Mouse (Mus musculus) lung, embryonic 14.5 days (tissue): ENCODE data around the gene Vps16. TPM values are rescaled to one million over a fixed set of nuclear protein-coding genes. Genes with fewer than 3 reads are reported as not detected.
A peak's percentile ranks its signal among the peaks of the same experiment; 100 is the strongest.

ENCODE experiments used
- ATAC-seq: fragments of 200-750 bp; cut with Nextera tagmentation; 2 replicates; pipeline ENCODE4 v1.8.0; 2017; ENCODE audit warnings: mild to moderate bottlenecking, moderate TSS enrichment, moderate library complexity; ENCODE audit not compliant: insufficient read depth
- DNase-seq: peaks from one replicate; pipeline ENCODE4 v3.0.0-alpha.2; 2015
- H3K27ac ChIP-seq: fragments of 300-500 bp; sonication (generic); 2 replicates; pipeline ENCODE4 v1.5.1; 2014; ENCODE audit warnings: low read depth, mild to moderate bottlenecking, moderate library complexity
- H3K27me3 ChIP-seq: fragments of 300-500 bp; sonication (generic); 2 replicates; pipeline ENCODE4 v1.6.1; 2014; ENCODE audit warnings: low read length, control low read depth; ENCODE audit not compliant: insufficient read depth
- H3K36me3 ChIP-seq: fragments of 300-500 bp; sonication (generic); 2 replicates; pipeline ENCODE4 v1.6.1; 2014; ENCODE audit warnings: control low read depth; ENCODE audit not compliant: insufficient read depth
- H3K4me1 ChIP-seq: fragments of 300-500 bp; sonication (generic); 2 replicates; pipeline ENCODE4 v1.6.1; 2014; ENCODE audit warnings: antibody characterized with exemption, control low read depth; ENCODE audit not compliant: insufficient read depth
- H3K4me2 ChIP-seq: fragments of 300-500 bp; sonication (generic); 2 replicates; pipeline ENCODE4 v1.6.1; 2014; ENCODE audit warnings: mild to moderate bottlenecking
- H3K4me3 ChIP-seq: fragments of 300-500 bp; sonication (generic); 2 replicates; pipeline ENCODE4 v1.5.1; 2014; ENCODE audit warnings: low read depth, low read length
- H3K9ac ChIP-seq: fragments of 300-500 bp; sonication (generic); 2 replicates; pipeline ENCODE4 v1.6.1; 2014
- H3K9me3 ChIP-seq: fragments of 300-500 bp; sonication (generic); 2 replicates; pipeline ENCODE4 v1.6.1; 2016; ENCODE audit warnings: low read depth, low read length, control low read depth
- CTCF ChIP-seq: IDR thresholded peaks from 2 replicates; pipeline ENCODE4 v1.5.1; 2016; ENCODE audit warnings: antibody characterized with exemption, low read depth
- WGBS: fragments of 180-500 bp; shearing (Covaris S2); extraction: QIAGEN DNeasy Blood & Tissue Kit; methylation state at CpG from one replicate; pipeline ENCODE4 v1.1.7; 2014; 5-methylcytosine and 5-hydroxymethylcytosine counted together
- polyA plus RNA-seq: library from polyadenylated mRNA; unstranded; fragments of >200 nt; fragmentation: Nextera tagmentation; extraction: Ambion mirVana; gene quantifications from 2 replicates; pipeline ENCODE4 v1.2.1, GENCODE M21; 2014

The Vps16 gene
- 63.3 and 66.0 TPM in 2 replicates for polyA plus RNA-seq

GRCm38 (mm10) chr2:130424126-130424853, at the start of gene Vps16, which contains the start of gene Pced1a:
Gene Vps16 (plus strand): TSS chr2:130424339.
Gene Pced1a (minus strand): TSS chr2:130424701.
- Histone ChIP-seq H3K4me2 (peak within 1 kb of the TSS; percentile 94), H3K9me3 (no peaks in the 10 kb centered on the region), H3K27me3 (no peaks in the 10 kb centered on the region), H3K4me1 (peaks cover 14% of the 10 kb centered on the region; the same call in 1 of the 2 replicates), H3K4me3 (peak within 1 kb of the TSS; percentile 72), H3K27ac (peak within 1 kb of the TSS; percentile 84), H3K36me3 (peaks cover 13% of the 10 kb centered on the region; the same call in 1 of the 2 replicates), H3K9ac (peak within 1 kb of the TSS; percentile 83)
- TF ChIP-seq CTCF: peak; percentile 73
- WGBS: under 1% methylated on average over 58 of the region's 58 CpGs
- ATAC-seq (peak; percentile 96), DNase-seq (peak; percentile 97)

- Histone ChIP-seq H3K9ac (no peak overlapping the region), H3K9me3 (no peaks in the 10 kb centered on the region), H3K36me3 (no peaks in the 10 kb centered on the region), H3K4me3 (no peak overlapping the region), H3K4me2 (no peak overlapping the region), H3K27ac (no peak overlapping the region), H3K4me1 (no peaks in the 10 kb centered on the region), H3K27me3 (no peaks in the 10 kb centered on the region)
- TF ChIP-seq CTCF: no peak
- DNase-seq (no peak), ATAC-seq (no peak)
- WGBS: 66% methylated on average over 4 of the region's 4 CpGs
Observed at GRCm38 (mm10) chr2:130374951-130375350, 49.2 kb upstream of the Vps16 start.

GRCm38 (mm10) chr2:130383205-130383604, 40.9 kb upstream of the Vps16 start:
- TF ChIP-seq CTCF: no peak
- Histone ChIP-seq H3K4me2 (no peak overlapping the region), H3K4me1 (no peaks in the 10 kb centered on the region), H3K27me3 (no peaks in the 10 kb centered on the region), H3K27ac (no peak overlapping the region), H3K36me3 (no peaks in the 10 kb centered on the region), H3K9me3 (no peaks in the 10 kb centered on the region), H3K9ac (no peak overlapping the region), H3K4me3 (no peak overlapping the region)
- DNase-seq (no peak), ATAC-seq (no peak)
- WGBS: 54% methylated on average over 3 of the region's 3 CpGs

- DNase-seq (peak; percentile 21), ATAC-seq (no peak; the same call in 1 of the 2 replicates)
- 70% methylated on average over 6 of the region's 6 CpGs for WGBS
Observed at GRCm38 (mm10) chr2:130383895-130384294, 40.2 kb upstream of the Vps16 start.

GRCm38 (mm10) chr2:130386212-130386611, 37.9 kb upstream of the Vps16 start:
- H3K36me3 ChIP-seq: peaks cover 9% of the 10 kb centered on the region; the same call in 1 of the 2 replicates
- no peak overlapping the region for H3K27ac ChIP-seq
- no peaks in the 10 kb centered on the region for H3K27me3 ChIP-seq
- no peak overlapping the region for H3K9ac ChIP-seq
- H3K4me3 ChIP-seq: no peak overlapping the region
- ATAC-seq (no peak), DNase-seq (no peak)
- WGBS: 44% methylated on average over 1 of the region's 1 CpGs
- TF ChIP-seq CTCF: no peak
- H3K4me1 ChIP-seq: no peaks in the 10 kb centered on the region
- H3K4me2 ChIP-seq: no peak overlapping the region
- no peaks in the 10 kb centered on the region for H3K9me3 ChIP-seq

More at GRCm38 (mm10) chr2:130383895-130384294, 40.2 kb upstream of the Vps16 start:
- Histone ChIP-seq H3K36me3 (no peaks in the 10 kb centered on the region), H3K9ac (no peak overlapping the region), H3K9me3 (no peaks in the 10 kb centered on the region), H3K27me3 (no peaks in the 10 kb centered on the region), H3K4me2 (no peak overlapping the region), H3K27ac (no peak overlapping the region), H3K4me3 (no peak overlapping the region), H3K4me1 (no peaks in the 10 kb centered on the region)
- TF ChIP-seq CTCF: no peak

- H3K9me3 ChIP-seq: no peaks in the 10 kb centered on the region
- peaks cover 21% of the 10 kb centered on the region; the same call in 1 of the 2 replicates for H3K36me3 ChIP-seq
- no peaks in the 10 kb centered on the region for H3K27me3 ChIP-seq
- WGBS: 74% methylated on average over 2 of the region's 2 CpGs
- no peak overlapping the region for H3K4me3 ChIP-seq
- DNase-seq (peak; percentile 32), ATAC-seq (no peak)
- H3K9ac ChIP-seq: no peak overlapping the region
- H3K4me1 ChIP-seq: no peaks in the 10 kb centered on the region
- H3K4me2 ChIP-seq: no peak overlapping the region
- H3K27ac ChIP-seq: no peak overlapping the region
- peak; percentile 57 for TF ChIP-seq CTCF
Observed at GRCm38 (mm10) chr2:130388796-130389195, 35.3 kb upstream of the Vps16 start.

GRCm38 (mm10) chr2:130390993-130391625, 33.0 kb upstream of the Vps16 start:
- Histone ChIP-seq H3K4me2 (no peak overlapping the region), H3K4me3 (no peak overlapping the region), H3K9me3 (no peaks in the 10 kb centered on the region), H3K4me1 (no peaks in the 10 kb centered on the region), H3K27me3 (no peaks in the 10 kb centered on the region), H3K27ac (no peak overlapping the region), H3K36me3 (peaks cover 37% of the 10 kb centered on the region; the same call in 1 of the 2 replicates), H3K9ac (no peak overlapping the region)
- ATAC-seq (no peak), DNase-seq (no peak)
- TF ChIP-seq CTCF: no peak
- 82% methylated on average over 11 of the region's 11 CpGs for WGBS
